Mouse (Mus musculus): ENCODE data around the gene Tex261. TPM values are rescaled to one million over a fixed set of nuclear protein-coding genes. Genes with fewer than 3 reads are reported as not detected.
"Not testable (repeated sequence)": the region's sequence is repeated elsewhere in the genome, so short reads cannot be mapped to it uniquely, and the experiment has no call there.

Tex261 gene
- polyA plus RNA-seq, 1 experiment from 2014 or later = 75.4 TPM

DNA sequence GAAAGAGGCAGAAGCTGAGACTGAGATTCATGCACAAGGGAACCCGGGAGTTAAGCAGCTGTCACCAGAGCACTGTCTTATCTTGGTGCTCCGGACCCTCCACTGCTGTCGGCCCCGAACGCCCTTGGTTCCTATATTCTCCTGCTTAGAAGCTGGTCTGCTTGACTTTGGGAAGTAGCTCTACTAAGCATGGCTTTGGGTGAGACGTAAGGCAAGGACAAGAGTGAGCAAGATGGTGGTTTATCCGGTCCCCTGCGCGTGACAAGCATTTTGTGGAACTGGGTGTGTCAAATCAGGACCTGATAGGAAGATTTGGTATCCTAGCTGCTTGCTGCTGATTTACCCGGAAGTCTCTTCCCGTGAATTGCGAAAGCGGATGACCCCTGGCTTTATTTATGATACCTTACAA lies 19.9 kb upstream of the Tex261 start:
- ATAC-seq (ENCODE audit: insufficient number of reproducible peaks, insufficient read depth, low FRiP score, low read depth) = no peak
- Histone ChIP-seq H3K4me3 (ENCODE audit: low read depth, low read length) (peak overlapping the region; percentile 77), H3K9me3 (ENCODE audit: control insufficient read depth, low read depth, low read length) (no peaks in the 10 kb centered on the region), H3K4me2 (replicated peaks; ENCODE audit: low read depth, low read length) (peak overlapping the region; percentile 56), H3K9ac (replicated peaks; ENCODE audit: low read depth, low read length) (peak overlapping the region; percentile 66), H3K27me3 (ENCODE audit: control insufficient read depth, insufficient read depth, low read length) (no peaks in the 10 kb centered on the region), H3K27ac (ENCODE audit: low read length) (peak overlapping the region; percentile 91), H3K4me1 (ENCODE audit: control insufficient read depth, insufficient read depth, low read length) (no peaks in the 10 kb centered on the region), H3K36me3 (ENCODE audit: control insufficient read depth, insufficient read depth, low read length) (peaks cover 3% of the 10 kb centered on the region; the same call in 1 of the 2 replicates)
- WGBS = 3% methylated on average over 13 of the region's 13 CpGs

DNA sequence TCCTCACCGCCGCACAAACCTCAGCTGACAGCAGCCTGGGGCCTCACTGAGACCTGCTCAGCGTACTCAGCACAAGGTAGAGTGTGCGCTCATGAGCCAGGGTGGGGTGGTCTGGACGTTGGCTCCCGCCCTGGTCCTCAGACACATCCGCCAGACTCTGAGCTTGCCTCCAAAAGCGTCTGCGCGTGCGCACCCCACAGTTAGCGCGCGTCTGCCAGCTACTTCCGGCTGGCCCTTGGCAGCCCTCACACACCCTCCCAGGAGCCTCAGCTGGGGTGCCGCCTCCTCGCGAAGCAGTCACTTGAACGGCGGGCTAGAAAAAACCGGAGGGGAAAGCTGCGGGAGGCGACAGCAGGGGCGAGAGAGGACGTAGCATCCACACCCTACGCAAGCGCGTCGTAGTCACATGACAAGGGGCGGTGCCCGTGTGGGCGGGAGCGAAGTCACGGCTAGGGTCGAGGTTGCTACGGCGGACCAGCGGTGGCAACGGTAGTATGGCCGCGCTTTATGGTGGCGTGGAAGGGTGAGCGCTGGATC lies 19.2 kb upstream of the Tex261 start, which contains the start of gene Nagk:
Gene Nagk (plus strand): TSS at position 223 of the 537 bp plus-strand sequence.
- WGBS = under 1% methylated on average over 43 of the region's 43 CpGs
- peak; percentile 94 for ATAC-seq (ENCODE audit: insufficient number of reproducible peaks, insufficient read depth, low FRiP score, low read depth)

DNA sequence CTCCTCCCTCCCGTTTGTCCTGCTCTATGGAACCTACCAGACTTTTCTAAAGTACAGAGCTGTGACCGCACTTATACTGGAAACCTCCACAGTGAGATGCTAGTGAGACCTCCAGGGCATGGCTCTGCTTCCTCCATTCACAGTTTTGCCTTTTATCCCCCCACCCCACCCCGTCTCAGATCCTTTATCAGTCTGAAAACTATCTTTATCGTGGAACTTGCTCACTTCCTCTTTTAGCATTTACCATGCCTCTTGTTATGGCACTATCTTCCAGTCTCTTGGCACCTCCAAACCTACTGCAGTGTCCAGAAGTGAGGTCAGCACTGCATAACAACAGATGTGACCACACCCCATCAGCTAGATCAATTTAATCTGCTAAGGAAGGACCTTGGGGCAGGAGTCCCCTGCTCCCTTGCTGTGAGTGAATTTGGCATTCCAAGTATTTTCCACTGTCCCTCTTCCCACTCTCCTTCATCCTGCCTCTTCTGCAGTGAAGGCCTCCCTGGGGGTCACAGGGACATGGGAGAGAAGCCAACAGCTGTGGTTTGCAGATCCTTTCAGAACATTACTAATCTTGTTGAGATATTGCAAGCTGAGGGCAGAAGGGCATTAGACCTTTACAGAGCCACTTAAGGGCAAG lies 15.8 kb upstream of the Tex261 start:
- H3K27me3 ChIP-seq (ENCODE audit: control insufficient read depth, insufficient read depth, low read length) = no peaks in the 10 kb centered on the region
- no peaks in the 10 kb centered on the region for H3K36me3 ChIP-seq (ENCODE audit: control insufficient read depth, insufficient read depth, low read length)
- H3K4me2 ChIP-seq (replicated peaks; ENCODE audit: low read depth, low read length) = no peak overlapping the region
- no peak overlapping the region for H3K9ac ChIP-seq (replicated peaks; ENCODE audit: low read depth, low read length)
- H3K4me3 ChIP-seq (ENCODE audit: low read depth, low read length) = no peak overlapping the region
- H3K4me1 ChIP-seq (ENCODE audit: control insufficient read depth, insufficient read depth, low read length) = no peaks in the 10 kb centered on the region
- 62% methylated on average over 4 of the region's 4 CpGs for WGBS
- no peaks in the 10 kb centered on the region for H3K9me3 ChIP-seq (ENCODE audit: control insufficient read depth, low read depth, low read length)
- ATAC-seq (ENCODE audit: insufficient number of reproducible peaks, insufficient read depth, low FRiP score, low read depth) = no peak
- no peak overlapping the region for H3K27ac ChIP-seq (ENCODE audit: low read length)

More for the DNA sequence above, 19.2 kb upstream of the Tex261 start, which contains the start of gene Nagk:
- H3K4me3 ChIP-seq (ENCODE audit: low read depth, low read length) = peak within 1 kb of the TSS; percentile 77
- no peaks in the 10 kb centered on the region for H3K36me3 ChIP-seq (ENCODE audit: control insufficient read depth, insufficient read depth, low read length)
- peak within 1 kb of the TSS; percentile 66 for H3K9ac ChIP-seq (replicated peaks; ENCODE audit: low read depth, low read length)
- peak within 1 kb of the TSS; percentile 91 for H3K27ac ChIP-seq (ENCODE audit: low read length)
- H3K27me3 ChIP-seq (ENCODE audit: control insufficient read depth, insufficient read depth, low read length) = no peaks in the 10 kb centered on the region
- H3K4me2 ChIP-seq (replicated peaks; ENCODE audit: low read depth, low read length) = peak within 1 kb of the TSS; percentile 56
- no peaks in the 10 kb centered on the region for H3K4me1 ChIP-seq (ENCODE audit: control insufficient read depth, insufficient read depth, low read length)
- no peaks in the 10 kb centered on the region for H3K9me3 ChIP-seq (ENCODE audit: control insufficient read depth, low read depth, low read length)

DNA sequence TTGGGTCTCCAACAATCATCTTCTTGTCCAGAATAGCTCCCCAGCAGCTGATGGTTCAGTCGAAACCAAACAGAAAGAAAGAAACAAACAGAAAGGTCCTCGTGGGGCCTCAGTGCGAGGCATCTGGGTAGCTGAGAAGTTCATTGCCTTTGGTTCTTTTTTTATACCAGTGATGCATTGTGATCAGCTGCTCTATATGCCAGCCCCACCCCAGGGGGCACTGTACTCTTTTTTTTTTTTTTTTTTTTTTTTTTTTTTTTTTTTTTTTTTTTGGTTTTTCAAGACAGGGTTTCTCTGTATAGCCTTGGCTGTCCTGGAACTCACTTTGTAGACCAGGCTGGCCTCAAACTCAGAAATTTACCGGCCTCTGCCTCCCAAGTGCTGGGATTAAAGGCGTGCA lies 14.9 kb upstream of the Tex261 start:
- 82% methylated on average over 5 of the region's 5 CpGs for WGBS
- not testable (repeated sequence) for H3K4me3 ChIP-seq (ENCODE audit: low read depth, low read length); H3K27me3 ChIP-seq (ENCODE audit: control insufficient read depth, insufficient read depth, low read length); H3K27ac ChIP-seq (ENCODE audit: low read length); H3K4me1 ChIP-seq (ENCODE audit: control insufficient read depth, insufficient read depth, low read length); ATAC-seq (ENCODE audit: insufficient number of reproducible peaks, insufficient read depth, low FRiP score, low read depth); H3K9me3 ChIP-seq (ENCODE audit: control insufficient read depth, low read depth, low read length); H3K36me3 ChIP-seq (ENCODE audit: control insufficient read depth, insufficient read depth, low read length); H3K4me2 ChIP-seq (replicated peaks; ENCODE audit: low read depth, low read length); H3K9ac ChIP-seq (replicated peaks; ENCODE audit: low read depth, low read length)

DNA sequence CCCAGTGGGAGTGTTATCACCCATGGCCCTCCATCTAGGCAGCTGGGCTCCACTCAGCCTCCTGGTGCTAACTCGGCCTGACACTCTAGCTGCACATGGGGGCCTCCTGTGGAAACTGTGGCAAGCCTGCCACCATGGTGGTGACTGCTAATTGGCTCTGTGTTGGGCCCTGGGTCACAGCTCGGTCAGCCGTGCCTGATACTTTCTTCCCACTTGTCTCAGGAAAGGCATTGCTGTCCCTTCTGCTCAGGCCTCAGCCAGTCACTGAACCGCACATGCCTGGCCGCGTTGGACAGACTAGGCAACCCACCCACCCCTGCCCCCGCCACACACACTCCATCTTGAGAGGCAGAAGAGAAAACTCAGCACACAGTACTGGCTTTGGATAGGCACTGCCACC lies 12.9 kb upstream of the Tex261 start:
- WGBS = 81% methylated on average over 7 of the region's 7 CpGs
- Histone ChIP-seq H3K36me3 (ENCODE audit: control insufficient read depth, insufficient read depth, low read length) (no peaks in the 10 kb centered on the region), H3K4me2 (replicated peaks; ENCODE audit: low read depth, low read length) (no peak overlapping the region), H3K4me3 (ENCODE audit: low read depth, low read length) (no peak overlapping the region), H3K9ac (replicated peaks; ENCODE audit: low read depth, low read length) (no peak overlapping the region), H3K27me3 (ENCODE audit: control insufficient read depth, insufficient read depth, low read length) (no peaks in the 10 kb centered on the region), H3K9me3 (ENCODE audit: control insufficient read depth, low read depth, low read length) (no peaks in the 10 kb centered on the region), H3K27ac (ENCODE audit: low read length) (no peak overlapping the region), H3K4me1 (ENCODE audit: control insufficient read depth, insufficient read depth, low read length) (no peaks in the 10 kb centered on the region)
- ATAC-seq (ENCODE audit: insufficient number of reproducible peaks, insufficient read depth, low FRiP score, low read depth) = no peak

DNA sequence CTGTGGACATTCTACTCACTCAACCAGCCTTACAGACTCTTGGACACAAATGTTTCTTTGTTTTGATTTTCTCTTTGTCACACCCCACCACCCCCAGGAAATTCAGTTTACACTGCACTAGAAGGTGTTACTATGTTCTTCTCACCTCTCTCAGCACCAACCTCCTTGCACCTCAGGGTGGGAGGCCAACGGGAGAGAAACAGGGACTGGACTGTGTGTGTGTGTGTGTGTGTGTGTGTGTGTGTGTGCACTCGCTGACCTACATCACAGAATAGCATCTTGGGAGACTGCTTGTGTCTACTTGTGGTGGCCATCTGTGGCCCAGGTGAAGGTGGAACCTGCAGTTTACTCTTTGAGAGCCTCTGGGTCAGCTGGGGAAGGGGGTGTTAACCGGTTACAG lies 10.8 kb upstream of the Tex261 start:
- no peak overlapping the region for H3K27ac ChIP-seq (ENCODE audit: low read length)
- H3K27me3 ChIP-seq (ENCODE audit: control insufficient read depth, insufficient read depth, low read length) = no peaks in the 10 kb centered on the region
- no peak overlapping the region for H3K4me2 ChIP-seq (replicated peaks; ENCODE audit: low read depth, low read length)
- H3K36me3 ChIP-seq (ENCODE audit: control insufficient read depth, insufficient read depth, low read length) = no peaks in the 10 kb centered on the region
- no peaks in the 10 kb centered on the region for H3K9me3 ChIP-seq (ENCODE audit: control insufficient read depth, low read depth, low read length)
- no peak for ATAC-seq (ENCODE audit: insufficient number of reproducible peaks, insufficient read depth, low FRiP score, low read depth)
- no peak overlapping the region for H3K9ac ChIP-seq (replicated peaks; ENCODE audit: low read depth, low read length)
- H3K4me3 ChIP-seq (ENCODE audit: low read depth, low read length) = no peak overlapping the region
- H3K4me1 ChIP-seq (ENCODE audit: control insufficient read depth, insufficient read depth, low read length) = no peaks in the 10 kb centered on the region
- 74% methylated on average over 3 of the region's 3 CpGs for WGBS

DNA sequence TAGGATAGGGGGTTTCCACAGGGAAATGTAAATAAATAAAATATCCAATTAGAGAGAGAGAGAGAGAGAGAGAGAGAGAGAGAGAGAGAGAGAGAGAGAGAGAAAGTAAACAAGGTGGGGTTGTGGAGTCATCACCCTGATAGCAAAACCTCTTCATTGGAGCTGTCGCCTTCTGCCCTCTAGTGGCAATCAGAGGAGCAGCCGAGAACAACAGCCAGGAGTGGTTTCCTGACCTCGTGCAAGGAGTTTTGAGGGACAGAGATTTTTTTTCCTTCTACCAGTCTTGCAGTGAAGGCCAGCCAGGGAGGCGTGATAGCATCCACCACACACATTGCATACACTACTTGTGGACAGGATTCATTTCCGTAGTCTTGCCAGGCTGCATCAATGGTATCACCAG lies 3.4 kb upstream of the Tex261 start:
- Histone ChIP-seq H3K4me1 (ENCODE audit: control insufficient read depth, insufficient read depth, low read length) (peaks cover 13% of the 10 kb centered on the region; the same call in 1 of the 2 replicates), H3K27ac (ENCODE audit: low read length) (no peak overlapping the region), H3K9me3 (ENCODE audit: control insufficient read depth, low read depth, low read length) (no peaks in the 10 kb centered on the region), H3K27me3 (ENCODE audit: control insufficient read depth, insufficient read depth, low read length) (no peaks in the 10 kb centered on the region), H3K36me3 (ENCODE audit: control insufficient read depth, insufficient read depth, low read length) (no peaks in the 10 kb centered on the region), H3K4me2 (replicated peaks; ENCODE audit: low read depth, low read length) (no peak overlapping the region), H3K9ac (replicated peaks; ENCODE audit: low read depth, low read length) (no peak overlapping the region), H3K4me3 (ENCODE audit: low read depth, low read length) (no peak overlapping the region)
- WGBS = 11% methylated on average over 5 of the region's 5 CpGs
- no peak for ATAC-seq (ENCODE audit: insufficient number of reproducible peaks, insufficient read depth, low FRiP score, low read depth)

DNA sequence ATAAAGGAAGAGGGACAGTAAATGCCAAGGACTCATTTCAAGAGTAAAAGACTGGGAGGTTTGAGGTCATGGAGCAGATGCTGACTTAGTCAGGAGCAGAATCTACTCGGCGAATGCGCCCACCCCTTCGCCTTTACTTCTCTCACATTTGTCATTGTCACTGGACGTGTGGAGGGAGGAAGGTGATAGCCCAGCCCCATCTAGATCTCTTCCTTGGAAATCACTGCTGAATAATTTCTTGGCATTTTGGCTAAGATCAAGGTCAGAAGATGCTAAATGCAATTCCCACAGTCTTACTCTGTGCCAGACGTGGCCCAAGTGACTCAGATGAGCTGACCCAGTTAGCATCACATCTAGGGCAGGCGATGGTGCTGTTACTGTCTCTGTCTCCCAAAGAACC lies 2.7 kb upstream of the Tex261 start:
- Histone ChIP-seq H3K36me3 (ENCODE audit: control insufficient read depth, insufficient read depth, low read length) (no peaks in the 10 kb centered on the region), H3K9ac (replicated peaks; ENCODE audit: low read depth, low read length) (no peak overlapping the region), H3K27me3 (ENCODE audit: control insufficient read depth, insufficient read depth, low read length) (no peaks in the 10 kb centered on the region), H3K9me3 (ENCODE audit: control insufficient read depth, low read depth, low read length) (no peaks in the 10 kb centered on the region), H3K4me2 (replicated peaks; ENCODE audit: low read depth, low read length) (no peak overlapping the region), H3K4me3 (ENCODE audit: low read depth, low read length) (no peak overlapping the region), H3K4me1 (ENCODE audit: control insufficient read depth, insufficient read depth, low read length) (peaks cover 15% of the 10 kb centered on the region; the same call in 1 of the 2 replicates), H3K27ac (ENCODE audit: low read length) (no peak overlapping the region)
- no peak for ATAC-seq (ENCODE audit: insufficient number of reproducible peaks, insufficient read depth, low FRiP score, low read depth)
- WGBS = 68% methylated on average over 7 of the region's 7 CpGs

Measured in stomach, embryonic 14.5 days (tissue).